Mouse (Mus musculus) intestine, embryonic 14.5 days (tissue): ENCODE measurements around the gene Lrig3. TPM values are rescaled to one million over a fixed set of nuclear protein-coding genes. Genes with fewer than 3 reads are reported as not detected.

ENCODE experiments used
- ATAC-seq: fragments of 200-750 bp; cut with Nextera tagmentation; replicated peaks from 2 replicates; pipeline ENCODE4 v1.8.0; 2017; ENCODE audit warnings: low read depth, moderate number of reproducible peaks, moderate TSS enrichment, moderate library complexity; ENCODE audit not compliant: low FRiP score, low TSS enrichment
- DNase-seq: peaks from one replicate; pipeline ENCODE4 v3.0.0-alpha.2; 2018; ENCODE audit warnings: low spot score
- H3K27ac ChIP-seq: fragments of 300-500 bp; sonication (generic); 2 replicates; pipeline ENCODE4 v1.5.1; 2014; ENCODE audit warnings: low read depth, mild to moderate bottlenecking, control low read depth
- H3K27me3 ChIP-seq: fragments of 300-500 bp; sonication (generic); replicated peaks from 2 replicates; pipeline ENCODE4 v1.6.1; 2014; ENCODE audit warnings: low read length, control low read depth; ENCODE audit not compliant: control insufficient read depth, insufficient read depth
- H3K36me3 ChIP-seq: fragments of 300-500 bp; sonication (generic); 2 replicates; pipeline ENCODE4 v1.6.1; 2014; ENCODE audit warnings: low read length, control low read depth; ENCODE audit not compliant: control insufficient read depth, insufficient read depth
- H3K4me1 ChIP-seq: fragments of 300-500 bp; sonication (generic); replicated peaks from 2 replicates; pipeline ENCODE4 v1.6.1; 2014; ENCODE audit warnings: low read length, control low read depth, mixed read lengths; ENCODE audit not compliant: control insufficient read depth, insufficient read depth
- H3K4me2 ChIP-seq: fragments of 300-500 bp; sonication (generic); 2 replicates; pipeline ENCODE4 v1.6.1; 2014; ENCODE audit warnings: low read length
- H3K4me3 ChIP-seq: fragments of 300-500 bp; sonication (generic); 2 replicates; pipeline ENCODE4 v1.5.1; 2014; ENCODE audit warnings: low read depth, low read length, control low read depth, mixed read lengths
- H3K9ac ChIP-seq: fragments of 300-500 bp; sonication (generic); 2 replicates; pipeline ENCODE4 v1.6.1; 2014; ENCODE audit warnings: mild to moderate bottlenecking, low read length
- H3K9me3 ChIP-seq: fragments of 300-500 bp; sonication (generic); 2 replicates; pipeline ENCODE4 v1.6.1; 2016; ENCODE audit warnings: low read length, control low read depth; ENCODE audit not compliant: control insufficient read depth
- WGBS: fragments of 180-500 bp; shearing (Covaris S2); extraction: QIAGEN DNeasy Blood & Tissue Kit; methylation state at CpG from one replicate; pipeline ENCODE4 v1.1.7; 2014; 5-methylcytosine and 5-hydroxymethylcytosine counted together
- polyA plus RNA-seq: library from polyadenylated mRNA; unstranded; fragments of >200 nt; fragmentation: Nextera tagmentation; extraction: Ambion mirVana; gene quantifications from 2 replicates; pipeline ENCODE4 v1.2.1, GENCODE M21; 2014

Gene Lrig3
- polyA plus RNA-seq, 1 experiment from 2014 or later = 23.0 TPM

- 12% methylated on average over 10 of the region's 10 CpGs for WGBS
- Histone ChIP-seq H3K4me2 (peak overlapping the region; percentile 68), H3K4me1 (peaks cover 27% of the 10 kb centered on the region), H3K27ac (peak overlapping the region; percentile 95), H3K4me3 (peak overlapping the region; percentile 77), H3K27me3 (no peaks in the 10 kb centered on the region), H3K9ac (peak overlapping the region; percentile 96), H3K9me3 (no peaks in the 10 kb centered on the region), H3K36me3 (peaks cover 13% of the 10 kb centered on the region; the same call in 1 of the 2 replicates)
- DNase-seq (no peak), ATAC-seq (no peak)
Measured at GRCm38 (mm10) chr10:125969133-125969490, 3.1 kb downstream of the Lrig3 start.

GRCm38 (mm10) chr10:125970031-125970430 is 4.1 kb downstream of the Lrig3 start:
- Histone ChIP-seq H3K27me3 (no peaks in the 10 kb centered on the region), H3K27ac (peak overlapping the region; percentile 95), H3K4me1 (peaks cover 28% of the 10 kb centered on the region), H3K9ac (peak overlapping the region; percentile 96), H3K4me2 (peak overlapping the region; percentile 68), H3K4me3 (peak overlapping the region; percentile 77), H3K9me3 (no peaks in the 10 kb centered on the region), H3K36me3 (peaks cover 13% of the 10 kb centered on the region; the same call in 1 of the 2 replicates)
- WGBS = 45% methylated on average over 2 of the region's 2 CpGs
- DNase-seq = no peak
- no peak for ATAC-seq

DNA sequence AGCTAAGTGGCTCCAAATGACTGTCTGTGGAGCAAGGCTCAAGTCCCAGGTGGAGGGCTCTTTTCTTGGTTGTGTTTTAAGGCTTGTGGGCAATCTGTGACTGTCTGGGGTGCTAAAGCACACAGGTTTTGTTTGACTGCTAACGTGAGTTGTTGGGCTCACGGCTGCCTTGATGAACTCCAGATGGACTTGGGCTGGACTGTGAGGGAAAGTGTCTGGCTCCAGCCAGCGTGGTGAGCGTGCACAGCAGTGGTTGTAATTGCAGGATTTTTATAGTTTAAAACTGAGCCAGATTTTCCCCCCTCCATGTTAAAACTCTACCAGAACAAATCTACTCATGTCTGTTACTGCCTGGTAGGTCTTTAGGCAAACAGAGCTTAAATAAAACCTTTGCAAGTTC is 4.5 kb downstream of the Lrig3 start:
- peak overlapping the region; percentile 95 for H3K27ac ChIP-seq
- H3K4me2 ChIP-seq = peak overlapping the region; percentile 68
- ATAC-seq (peak; percentile 26; the same call in 1 of the 2 replicates), DNase-seq (peak; percentile 73)
- H3K9me3 ChIP-seq = no peaks in the 10 kb centered on the region
- H3K36me3 ChIP-seq = peaks cover 18% of the 10 kb centered on the region; the same call in 1 of the 2 replicates
- H3K4me3 ChIP-seq = peak overlapping the region; percentile 77
- no peaks in the 10 kb centered on the region for H3K27me3 ChIP-seq
- peak overlapping the region; percentile 96 for H3K9ac ChIP-seq
- 19% methylated on average over 4 of the region's 4 CpGs for WGBS
- H3K4me1 ChIP-seq = peaks cover 27% of the 10 kb centered on the region

DNA sequence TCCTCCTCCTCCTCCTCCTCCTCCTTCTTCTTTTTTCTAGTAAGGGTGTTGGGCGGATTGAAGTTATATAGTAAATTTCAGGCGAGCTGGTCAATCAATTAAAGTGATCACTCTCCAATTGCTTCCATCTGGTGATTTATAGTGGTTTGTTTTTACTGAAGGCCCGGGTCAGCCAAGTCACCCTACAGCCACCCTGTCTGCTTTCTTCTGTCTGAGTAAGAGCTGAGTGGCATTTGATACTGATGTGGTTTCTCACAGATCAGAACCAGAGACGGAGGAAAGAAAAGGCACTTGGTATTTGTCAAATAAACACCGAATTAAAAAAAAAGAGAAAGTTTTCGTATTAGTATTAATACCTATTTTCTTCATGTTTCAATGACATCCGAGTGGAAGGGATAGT is 7.8 kb downstream of the Lrig3 start:
- Histone ChIP-seq H3K4me1 (peaks cover 35% of the 10 kb centered on the region), H3K27ac (no peak overlapping the region), H3K9me3 (no peaks in the 10 kb centered on the region), H3K27me3 (no peaks in the 10 kb centered on the region), H3K4me3 (no peak overlapping the region), H3K9ac (no peak overlapping the region), H3K4me2 (no peak overlapping the region), H3K36me3 (peaks cover 39% of the 10 kb centered on the region)
- ATAC-seq = no peak
- WGBS = 50% methylated on average over 7 of the region's 7 CpGs
- DNase-seq = no peak

DNA sequence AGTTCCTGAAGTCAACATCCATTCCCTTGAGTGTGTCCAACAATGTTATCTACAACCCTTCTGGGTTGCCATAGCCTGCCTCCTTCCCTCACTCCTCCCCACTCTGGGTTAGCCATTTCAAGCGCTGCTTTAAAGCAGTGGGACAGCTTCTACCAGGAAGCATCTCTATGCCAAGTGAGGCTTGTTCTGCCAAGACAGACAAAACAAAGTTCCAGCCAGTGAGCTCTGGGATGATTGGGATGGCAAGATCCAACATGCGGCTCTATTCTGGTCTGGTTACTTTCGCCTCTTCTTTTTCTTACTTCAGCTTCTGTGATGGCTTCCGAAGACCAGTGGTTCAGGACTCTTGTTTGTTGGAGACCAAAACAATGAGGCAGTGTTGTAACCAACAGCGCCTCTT is 16.0 kb downstream of the Lrig3 start:
- no peaks in the 10 kb centered on the region for H3K9me3 ChIP-seq
- DNase-seq (no peak), ATAC-seq (no peak)
- peaks cover 42% of the 10 kb centered on the region for H3K36me3 ChIP-seq
- 94% methylated on average over 5 of the region's 5 CpGs for WGBS
- H3K9ac ChIP-seq = no peak overlapping the region
- no peak overlapping the region for H3K27ac ChIP-seq
- no peak overlapping the region for H3K4me2 ChIP-seq
- peaks cover 13% of the 10 kb centered on the region for H3K4me1 ChIP-seq
- H3K27me3 ChIP-seq = no peaks in the 10 kb centered on the region
- no peak overlapping the region for H3K4me3 ChIP-seq

DNA sequence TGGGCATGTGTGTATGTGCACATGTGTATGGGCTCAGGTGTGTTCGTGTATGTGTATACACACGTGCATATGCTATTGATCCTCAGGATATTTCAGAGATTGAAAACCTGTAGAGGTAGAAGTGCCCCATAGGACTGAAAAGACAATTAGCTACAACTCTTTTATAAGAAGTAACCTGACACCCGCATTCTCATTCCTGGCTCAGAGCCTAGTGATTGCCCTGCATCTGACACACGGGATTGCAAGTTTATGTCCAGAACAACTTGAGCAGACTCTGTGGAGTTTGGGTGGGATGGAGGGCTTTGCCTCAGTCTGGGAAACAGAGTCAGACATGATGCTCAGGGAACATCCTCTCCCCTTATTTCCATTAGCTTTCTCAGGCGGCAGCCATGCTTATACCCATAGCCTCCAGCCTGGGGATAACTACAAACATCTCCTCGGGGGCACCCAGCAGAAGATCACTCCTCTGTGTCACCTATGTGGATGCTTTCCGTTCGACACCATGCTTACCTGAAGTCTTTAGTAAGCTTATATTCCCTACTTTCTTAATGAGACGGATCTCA is 18.6 kb downstream of the Lrig3 start:
- no peak overlapping the region for H3K9ac ChIP-seq
- no peaks in the 10 kb centered on the region for H3K9me3 ChIP-seq
- no peak overlapping the region for H3K4me3 ChIP-seq
- H3K4me1 ChIP-seq = peaks cover 2% of the 10 kb centered on the region; the same call in 1 of the 2 replicates
- 73% methylated on average over 9 of the region's 9 CpGs for WGBS
- ATAC-seq (no peak), DNase-seq (no peak)
- H3K27me3 ChIP-seq = no peaks in the 10 kb centered on the region
- H3K27ac ChIP-seq = no peak overlapping the region
- peaks cover 41% of the 10 kb centered on the region for H3K36me3 ChIP-seq
- H3K4me2 ChIP-seq = no peak overlapping the region

GRCm38 (mm10) chr10:125985795-125986194 is 19.8 kb downstream of the Lrig3 start:
- WGBS = 91% methylated on average over 1 of the region's 1 CpGs
- Histone ChIP-seq H3K4me3 (no peak overlapping the region), H3K36me3 (peaks cover 43% of the 10 kb centered on the region), H3K9ac (no peak overlapping the region), H3K27me3 (no peaks in the 10 kb centered on the region), H3K4me1 (peaks cover 4% of the 10 kb centered on the region; the same call in 1 of the 2 replicates), H3K27ac (no peak overlapping the region), H3K4me2 (no peak overlapping the region), H3K9me3 (no peaks in the 10 kb centered on the region)
- DNase-seq (no peak), ATAC-seq (no peak)

DNA sequence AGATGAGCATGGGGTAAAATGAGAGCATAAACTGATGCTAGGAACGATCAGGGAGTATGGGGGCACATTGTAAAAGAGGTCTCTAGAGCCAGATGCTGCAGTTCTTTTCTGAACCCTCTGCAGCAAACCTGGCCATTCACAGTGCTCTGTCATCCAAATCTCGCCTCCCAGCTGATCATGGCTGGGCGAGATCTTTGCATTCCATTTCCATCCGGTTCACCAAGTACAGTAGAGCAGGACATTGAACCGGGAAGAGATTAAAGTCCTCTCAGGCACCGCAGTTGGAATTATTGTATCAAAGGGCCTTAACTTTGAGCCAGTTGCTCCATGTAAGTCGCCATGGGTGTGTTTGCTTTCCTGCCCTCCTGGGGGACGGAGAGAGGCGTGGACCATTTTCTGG is 20.5 kb downstream of the Lrig3 start:
- 88% methylated on average over 9 of the region's 9 CpGs for WGBS
- H3K4me1 ChIP-seq = peaks cover 8% of the 10 kb centered on the region; the same call in 1 of the 2 replicates
- H3K27ac ChIP-seq = no peak overlapping the region
- H3K36me3 ChIP-seq = peaks cover 37% of the 10 kb centered on the region
- DNase-seq (no peak), ATAC-seq (no peak)
- H3K9ac ChIP-seq = no peak overlapping the region
- no peaks in the 10 kb centered on the region for H3K9me3 ChIP-seq
- no peak overlapping the region for H3K4me2 ChIP-seq
- H3K27me3 ChIP-seq = no peaks in the 10 kb centered on the region
- H3K4me3 ChIP-seq = no peak overlapping the region

GRCm38 (mm10) chr10:125987307-125987706 is 21.3 kb downstream of the Lrig3 start:
- no peak overlapping the region for H3K27ac ChIP-seq
- no peaks in the 10 kb centered on the region for H3K27me3 ChIP-seq
- no peak overlapping the region for H3K4me2 ChIP-seq
- ATAC-seq = no peak
- H3K4me1 ChIP-seq = peaks cover 8% of the 10 kb centered on the region; the same call in 1 of the 2 replicates
- H3K9me3 ChIP-seq = no peaks in the 10 kb centered on the region
- H3K36me3 ChIP-seq = peaks cover 29% of the 10 kb centered on the region
- DNase-seq = no peak
- no peak overlapping the region for H3K4me3 ChIP-seq
- WGBS = 65% methylated on average over 6 of the region's 6 CpGs
- no peak overlapping the region for H3K9ac ChIP-seq
